Mouse (Mus musculus) cerebellum, adult 9-10 months (tissue): ENCODE measurements around the gene Tpbpa.
"Not testable (repeated sequence)": the region's sequence is repeated elsewhere in the genome, so short reads cannot be mapped to it uniquely, and the experiment has no call there.

ENCODE experiments used
- DNase-seq: peaks from one replicate; pipeline ENCODE4 v3.0.0; 2022

Tpbpa gene

GRCm38 (mm10) chr13:60941884-60942283 is at the start of gene Tpbpa:
Gene Tpbpa, minus strand, starts transcription at chr13:60941984.
- not testable (repeated sequence) for DNase-seq

- DNase-seq = not testable (repeated sequence)
These were observed 45.1 kb upstream of the Tpbpa start for GRCm38 (mm10) chr13:60986915-60987314.

- not testable (repeated sequence) for DNase-seq
These were observed 30.5 kb upstream of the Tpbpa start for GRCm38 (mm10) chr13:60972319-60972718.

- peak; percentile 1 for DNase-seq
These were observed 22.2 kb upstream of the Tpbpa start for GRCm38 (mm10) chr13:60963985-60964384.

- no peak for DNase-seq
These were observed 19.9 kb upstream of the Tpbpa start for GRCm38 (mm10) chr13:60961706-60962105.

- no peak for DNase-seq
These were observed 5.3 kb downstream of the Tpbpa start, which contains the start of the genes Gm49391 and Ctla2a for GRCm38 (mm10) chr13:60936500-60936901. Gene Gm49391, minus strand, starts transcription at chr13:60936571. Gene Ctla2a, minus strand, starts transcription at chr13:60936625.

- not testable (repeated sequence) for DNase-seq
These were observed 6.3 kb downstream of the Tpbpa start, which contains the start of gene Gm49393 for GRCm38 (mm10) chr13:60935490-60935889. Gene Gm49393, minus strand, starts transcription at chr13:60935590.

GRCm38 (mm10) chr13:60904780-60905179 is 37.0 kb downstream of the Tpbpa start, which contains the start of gene Tpbpb:
Gene Tpbpb, minus strand, starts transcription at chr13:60904880.
- DNase-seq = not testable (repeated sequence)

- DNase-seq = no peak
These were observed 44.5 kb downstream of the Tpbpa start, which contains the start of gene Ctla2b for GRCm38 (mm10) chr13:60897328-60897727. Gene Ctla2b, minus strand, starts transcription at chr13:60897447.

GRCm38 (mm10) chr13:60896794-60897193 is 45.0 kb downstream of the Tpbpa start, which contains the start of gene Gm49392:
Gene Gm49392, minus strand, starts transcription at chr13:60896894.
- DNase-seq = not testable (repeated sequence)

- DNase-seq = no peak
These were observed 46.2 kb downstream of the Tpbpa start for GRCm38 (mm10) chr13:60895406-60896160.

- no peak for DNase-seq
These were observed 49.5 kb downstream of the Tpbpa start for GRCm38 (mm10) chr13:60892301-60892700.
